Mouse (Mus musculus) CH12.LX (cell line): ENCODE measurements around the gene Ext2.

Experiments used
- CTCF ChIP-seq, 2 experiments: IDR thresholded peaks in 1 of 2; conservative IDR thresholded peaks in 1 of 2; 2 replicates each; pipeline ENCODE4 v1.5.1; 2011 to 2012; ENCODE audit warnings: low read depth in 2 of 2, low read length in 2 of 2, improper control_type of control experiment in 1 of 2, inconsistent platforms in 1 of 2, mild to moderate bottlenecking in 1 of 2, moderate library complexity in 1 of 2
- ETS1 ChIP-seq: conservative IDR thresholded peaks from 2 replicates; pipeline ENCODE4 v1.6.1; 2012; ENCODE audit warnings: low read depth, mild to moderate bottlenecking, inconsistent platforms, low read length, improper control_type of control experiment, moderate library complexity
- RAD21 ChIP-seq: IDR thresholded peaks from 2 replicates; pipeline ENCODE4 v1.6.1; 2011; ENCODE audit warnings: low read depth, mild to moderate bottlenecking, low read length, improper control_type of control experiment, moderate library complexity
- SMC3 ChIP-seq: IDR thresholded peaks from 2 replicates; pipeline ENCODE4 v1.6.1; 2011; ENCODE audit warnings: low read depth, low read length, improper control_type of control experiment

GRCm38 (mm10) chr2:93693101-93693500 is 129.3 kb downstream of the Ext2 start:
- TF ChIP-seq SMC3 (no peak), ETS1 (no peak), RAD21 (no peak), CTCF (conservative IDR thresholded peaks at IDR 0.05 in 1 of 2, IDR thresholded peaks at IDR 0.05 in 1 of 2; ENCODE audit: low read depth in 2 of 2, low read length in 2 of 2) (no peak)
